Mouse (Mus musculus): ENCODE data around the gene Gm21095. TPM values are rescaled to one million over a fixed set of nuclear protein-coding genes. Genes with fewer than 3 reads are reported as not detected.
"Not testable (repeated sequence)": the region's sequence is repeated elsewhere in the genome, so short reads cannot be mapped to it uniquely, and the experiment has no call there.

The Gm21095 gene
- not detected in 2 replicates for polyA plus RNA-seq (2011; ENCODE audit: insufficient read depth, insufficient read length, low replicate concordance, missing spikeins)

DNA sequence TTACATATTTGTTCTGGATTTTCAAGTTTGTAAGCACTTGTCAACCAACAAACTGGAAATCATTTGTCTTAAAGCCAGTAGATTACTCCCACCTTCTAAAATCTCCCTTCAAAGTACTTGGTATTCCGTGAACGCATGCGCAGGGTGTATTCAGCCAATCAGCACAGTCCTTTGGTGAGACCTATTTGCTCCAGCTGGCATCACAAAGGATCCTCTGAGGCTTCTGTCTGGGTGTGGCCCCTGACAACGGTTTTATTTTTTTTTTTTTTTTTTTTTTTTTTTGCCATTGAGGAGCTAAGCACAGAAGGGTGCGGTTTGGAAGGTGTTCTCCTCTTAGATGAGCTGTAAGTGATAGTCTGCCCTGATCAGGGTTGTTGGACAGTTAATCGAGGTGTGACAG, at the start of gene Gm21095:
TSS of gene Gm21095 (plus strand) at position 301 of the 400 bp plus-strand sequence.
- no CpG with 5 or more reads among the region's 6 CpGs for WGBS

More for the DNA sequence above, at the start of gene Gm21095:
- not testable (repeated sequence) for H3K4me1 ChIP-seq (ENCODE audit: control insufficient read depth, insufficient read depth, low read length); H3K27ac ChIP-seq (ENCODE audit: control insufficient read depth, insufficient read depth, low read depth, low read length, poor library complexity); H3K4me3 ChIP-seq (replicated peaks; ENCODE audit: control insufficient read depth, low read depth, low read length)

Data from bone marrow, adult 2 months (tissue).